Mouse (Mus musculus): ENCODE data around the gene Zscan2.

Gene Zscan2

GRCm38 (mm10) chr7:80860729-80861274, at the start of gene Zscan2:
Gene Zscan2, plus strand, starts transcription at chr7:80860920.
- Histone ChIP-seq H3K27me3 (ENCODE audit: insufficient read depth, low read length) (no peaks in the 10 kb centered on the region), H3K36me3 (ENCODE audit: insufficient read depth, low read length) (no peaks in the 10 kb centered on the region; the same call in 1 of the 2 replicates), H3K9me3 (ENCODE audit: low read length) (no peaks in the 10 kb centered on the region), H3K4me1 (replicated peaks; ENCODE audit: low read depth, low read length) (peaks cover 37% of the 10 kb centered on the region), H3K4me3 (replicated peaks; ENCODE audit: low read length) (peak within 1 kb of the TSS; percentile 94)
- TF ChIP-seq CTCF (conservative IDR thresholded peaks at IDR 0.05; ENCODE audit: low read length) (no peak), NANOG (IDR thresholded peaks at IDR 0.05; ENCODE audit: borderline replicate concordance, low read length) (no peak), POU5F1 (IDR thresholded peaks at IDR 0.05; ENCODE audit: borderline replicate concordance, low read length) (no peak)

GRCm38 (mm10) chr7:80813397-80813796, 47.3 kb upstream of the Zscan2 start:
- Histone ChIP-seq H3K27me3 (ENCODE audit: insufficient read depth, low read length) (peaks cover 2% of the 10 kb centered on the region; the same call in 1 of the 2 replicates), H3K36me3 (ENCODE audit: insufficient read depth, low read length) (no peaks in the 10 kb centered on the region), H3K9me3 (ENCODE audit: low read length) (no peaks in the 10 kb centered on the region), H3K4me1 (replicated peaks; ENCODE audit: low read depth, low read length) (peaks cover 29% of the 10 kb centered on the region), H3K4me3 (replicated peaks; ENCODE audit: low read length) (no peak overlapping the region)
- no peak for TF ChIP-seq CTCF (conservative IDR thresholded peaks at IDR 0.05; ENCODE audit: low read length)
- TF ChIP-seq POU5F1 (IDR thresholded peaks at IDR 0.05; ENCODE audit: borderline replicate concordance, low read length): no peak
- TF ChIP-seq NANOG (IDR thresholded peaks at IDR 0.05; ENCODE audit: borderline replicate concordance, low read length): no peak

GRCm38 (mm10) chr7:80816641-80817040, 44.1 kb upstream of the Zscan2 start:
- no peaks in the 10 kb centered on the region for H3K27me3 ChIP-seq (ENCODE audit: insufficient read depth, low read length)
- peaks cover 46% of the 10 kb centered on the region for H3K4me1 ChIP-seq (replicated peaks; ENCODE audit: low read depth, low read length)
- TF ChIP-seq NANOG (IDR thresholded peaks at IDR 0.05; ENCODE audit: borderline replicate concordance, low read length): no peak
- TF ChIP-seq POU5F1 (IDR thresholded peaks at IDR 0.05; ENCODE audit: borderline replicate concordance, low read length): no peak
- no peak for TF ChIP-seq CTCF (conservative IDR thresholded peaks at IDR 0.05; ENCODE audit: low read length)
- no peaks in the 10 kb centered on the region for H3K9me3 ChIP-seq (ENCODE audit: low read length)
- H3K4me3 ChIP-seq (replicated peaks; ENCODE audit: low read length): no peak overlapping the region
- H3K36me3 ChIP-seq (ENCODE audit: insufficient read depth, low read length): no peaks in the 10 kb centered on the region

GRCm38 (mm10) chr7:80820838-80821237, 39.9 kb upstream of the Zscan2 start:
- no peak overlapping the region for H3K4me3 ChIP-seq (replicated peaks; ENCODE audit: low read length)
- TF ChIP-seq NANOG (IDR thresholded peaks at IDR 0.05; ENCODE audit: borderline replicate concordance, low read length): no peak
- no peak for TF ChIP-seq POU5F1 (IDR thresholded peaks at IDR 0.05; ENCODE audit: borderline replicate concordance, low read length)
- TF ChIP-seq CTCF (conservative IDR thresholded peaks at IDR 0.05; ENCODE audit: low read length): no peak
- H3K36me3 ChIP-seq (ENCODE audit: insufficient read depth, low read length): no peaks in the 10 kb centered on the region
- H3K9me3 ChIP-seq (ENCODE audit: low read length): no peaks in the 10 kb centered on the region
- H3K27me3 ChIP-seq (ENCODE audit: insufficient read depth, low read length): no peaks in the 10 kb centered on the region
- peaks cover 78% of the 10 kb centered on the region for H3K4me1 ChIP-seq (replicated peaks; ENCODE audit: low read depth, low read length)

GRCm38 (mm10) chr7:80823267-80823666, 37.5 kb upstream of the Zscan2 start:
- Histone ChIP-seq H3K4me1 (replicated peaks; ENCODE audit: low read depth, low read length) (peaks cover 76% of the 10 kb centered on the region), H3K4me3 (replicated peaks; ENCODE audit: low read length) (0 out of 2 replicates have a peak overlapping the region, but pooled peaks have one; percentile 3), H3K9me3 (ENCODE audit: low read length) (no peaks in the 10 kb centered on the region), H3K36me3 (ENCODE audit: insufficient read depth, low read length) (no peaks in the 10 kb centered on the region), H3K27me3 (ENCODE audit: insufficient read depth, low read length) (no peaks in the 10 kb centered on the region)
- no peak for TF ChIP-seq CTCF (conservative IDR thresholded peaks at IDR 0.05; ENCODE audit: low read length)
- no peak for TF ChIP-seq NANOG (IDR thresholded peaks at IDR 0.05; ENCODE audit: borderline replicate concordance, low read length)
- no peak for TF ChIP-seq POU5F1 (IDR thresholded peaks at IDR 0.05; ENCODE audit: borderline replicate concordance, low read length)

- Histone ChIP-seq H3K4me3 (replicated peaks; ENCODE audit: low read length) (no peak overlapping the region), H3K4me1 (replicated peaks; ENCODE audit: low read depth, low read length) (peaks cover 74% of the 10 kb centered on the region), H3K9me3 (ENCODE audit: low read length) (no peaks in the 10 kb centered on the region), H3K36me3 (ENCODE audit: insufficient read depth, low read length) (no peaks in the 10 kb centered on the region), H3K27me3 (ENCODE audit: insufficient read depth, low read length) (no peaks in the 10 kb centered on the region)
- TF ChIP-seq POU5F1 (IDR thresholded peaks at IDR 0.05; ENCODE audit: borderline replicate concordance, low read length): no peak
- no peak for TF ChIP-seq NANOG (IDR thresholded peaks at IDR 0.05; ENCODE audit: borderline replicate concordance, low read length)
- TF ChIP-seq CTCF (conservative IDR thresholded peaks at IDR 0.05; ENCODE audit: low read length): no peak
Observed at GRCm38 (mm10) chr7:80823875-80824682, 36.6 kb upstream of the Zscan2 start.

GRCm38 (mm10) chr7:80825843-80826403, 34.8 kb upstream of the Zscan2 start, which contains the start of gene Iqgap1:
Gene Iqgap1, minus strand, starts transcription at chr7:80825974.
- Histone ChIP-seq H3K36me3 (ENCODE audit: insufficient read depth, low read length) (no peaks in the 10 kb centered on the region), H3K27me3 (ENCODE audit: insufficient read depth, low read length) (no peaks in the 10 kb centered on the region), H3K4me1 (replicated peaks; ENCODE audit: low read depth, low read length) (peaks cover 69% of the 10 kb centered on the region), H3K4me3 (replicated peaks; ENCODE audit: low read length) (peak within 1 kb of the TSS; percentile 14), H3K9me3 (ENCODE audit: low read length) (no peaks in the 10 kb centered on the region)
- TF ChIP-seq POU5F1 (IDR thresholded peaks at IDR 0.05; ENCODE audit: borderline replicate concordance, low read length): no peak
- no peak for TF ChIP-seq CTCF (conservative IDR thresholded peaks at IDR 0.05; ENCODE audit: low read length)
- TF ChIP-seq NANOG (IDR thresholded peaks at IDR 0.05; ENCODE audit: borderline replicate concordance, low read length): no peak

GRCm38 (mm10) chr7:80828146-80828860, 32.4 kb upstream of the Zscan2 start:
- no peaks in the 10 kb centered on the region for H3K27me3 ChIP-seq (ENCODE audit: insufficient read depth, low read length)
- peaks cover 56% of the 10 kb centered on the region for H3K4me1 ChIP-seq (replicated peaks; ENCODE audit: low read depth, low read length)
- H3K4me3 ChIP-seq (replicated peaks; ENCODE audit: low read length): no peak overlapping the region
- TF ChIP-seq CTCF (conservative IDR thresholded peaks at IDR 0.05; ENCODE audit: low read length) (no peak), NANOG (IDR thresholded peaks at IDR 0.05; ENCODE audit: borderline replicate concordance, low read length) (no peak)
- H3K9me3 ChIP-seq (ENCODE audit: low read length): no peaks in the 10 kb centered on the region
- no peaks in the 10 kb centered on the region for H3K36me3 ChIP-seq (ENCODE audit: insufficient read depth, low read length)
